In the genomic region with DNA sequence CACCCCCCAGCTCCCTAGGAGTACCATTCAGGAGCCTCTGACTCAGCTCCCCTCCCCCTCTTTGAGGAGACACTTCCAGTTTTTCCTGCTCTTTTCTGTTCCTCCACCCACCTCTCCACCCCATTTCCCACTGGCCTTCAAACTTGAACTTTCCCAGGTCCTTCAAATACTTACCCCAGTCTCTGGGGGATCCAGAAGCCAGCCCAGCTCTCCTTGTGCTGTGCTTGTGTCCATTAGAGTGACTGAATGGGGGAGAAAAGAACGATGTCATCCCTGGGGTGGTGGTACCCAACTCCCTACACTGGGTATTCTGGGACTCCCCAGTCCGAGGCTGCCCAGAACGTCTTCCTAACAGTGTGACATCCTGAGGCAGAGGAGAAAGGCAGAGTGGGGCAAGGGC, we compare ENCODE assay signal across 8 mouse cellular contexts. TPM values are rescaled to one million over a fixed set of nuclear protein-coding genes. Genes with fewer than 3 reads are reported as not detected.
A peak's percentile ranks its signal among the peaks of the same experiment; 100 is the strongest.
DNase-seq lines count a peak whose midpoint lies in the region; ATAC-seq and TF ChIP-seq lines count a peak whose summit lies in the region.

No protein-coding gene starts in this region.

- H3K4me3 ChIP-seq in kidney, adult 2 months (ENCODE audit: insufficient read depth, low read depth, low read length) = peak overlapping the region; percentile 76; the same call in 1 of the 2 replicates
- peak overlapping the region; percentile 83; the same call in 1 of the 2 replicates for H3K4me3 ChIP-seq in E14TG2a.4 (replicated peaks; ENCODE audit: low read length)
- H3K4me3 ChIP-seq in embryonic facial prominence, embryonic 11.5 days (ENCODE audit: low read depth, low read length) = peak overlapping the region; percentile 53; the same call in 1 of the 2 replicates
- H3K4me3 ChIP-seq in limb, embryonic 14.5 days (replicated peaks; ENCODE audit: low read length) = peak overlapping the region; percentile 57

- H3K4me1 ChIP-seq in kidney, adult 2 months (ENCODE audit: control insufficient read depth, insufficient read depth, low read length) = peaks cover 20% of the 10 kb centered on the region
- peaks cover 27% of the 10 kb centered on the region for H3K4me1 ChIP-seq in E14TG2a.4 (replicated peaks; ENCODE audit: low read depth, low read length)
- no peaks in the 10 kb centered on the region for H3K4me1 ChIP-seq in embryonic facial prominence, embryonic 11.5 days (ENCODE audit: control insufficient read depth, insufficient read depth, low read length)
- peaks cover 12% of the 10 kb centered on the region for H3K4me1 ChIP-seq in limb, embryonic 14.5 days (ENCODE audit: control insufficient read depth, insufficient read depth, low read length)

- no peak overlapping the region for H3K9ac ChIP-seq in embryonic facial prominence, embryonic 11.5 days (replicated peaks; ENCODE audit: low read length)
- no peak overlapping the region for H3K9ac ChIP-seq in limb, embryonic 14.5 days (ENCODE audit: low read depth, low read length, severe bottlenecking)

- no peak overlapping the region for H3K4me2 ChIP-seq in embryonic facial prominence, embryonic 11.5 days (ENCODE audit: low read depth, low read length)
- H3K4me2 ChIP-seq in limb, embryonic 14.5 days (replicated peaks; ENCODE audit: low read depth, low read length, severe bottlenecking) = peak overlapping the region; percentile 96

- peak; percentile 37; the same call in 1 of the 2 replicates for ATAC-seq in embryonic facial prominence, embryonic 11.5 days (replicated peaks; ENCODE audit: insufficient number of reproducible peaks, low FRiP score, low TSS enrichment, low read depth)
- ATAC-seq in limb, embryonic 14.5 days (ENCODE audit: low FRiP score, low read depth) = no peak

- H3K27me3 ChIP-seq in kidney, adult 2 months (replicated peaks; ENCODE audit: control insufficient read depth, insufficient read depth, low read length) = no peaks in the 10 kb centered on the region
- H3K27me3 ChIP-seq in E14TG2a.4 (ENCODE audit: insufficient read depth, low read length) = peaks cover 69% of the 10 kb centered on the region
- 0 out of 2 replicates have a peak, but pooled peaks cover 2% of the 10 kb centered on the region for H3K27me3 ChIP-seq in embryonic facial prominence, embryonic 11.5 days (ENCODE audit: control insufficient read depth, insufficient read depth, low read length)
- H3K27me3 ChIP-seq in limb, embryonic 14.5 days (ENCODE audit: control insufficient read depth, insufficient read depth, low read length) = no peaks in the 10 kb centered on the region

- H3K36me3 ChIP-seq in kidney, adult 2 months (ENCODE audit: control insufficient read depth, insufficient read depth, low read length) = no peaks in the 10 kb centered on the region
- H3K36me3 ChIP-seq in E14TG2a.4 (ENCODE audit: insufficient read depth, low read length) = no peaks in the 10 kb centered on the region
- no peaks in the 10 kb centered on the region for H3K36me3 ChIP-seq in embryonic facial prominence, embryonic 11.5 days (replicated peaks; ENCODE audit: control insufficient read depth, insufficient read depth, low read depth, low read length)
- H3K36me3 ChIP-seq in limb, embryonic 14.5 days (ENCODE audit: control insufficient read depth, insufficient read depth, low read length) = no peaks in the 10 kb centered on the region

- TF ChIP-seq CTCF in kidney, adult 2 months (conservative IDR thresholded peaks at IDR 0.05; ENCODE audit: insufficient read depth, insufficient read length, low read depth, low read length) = no peak
- no peak for TF ChIP-seq CTCF in E14TG2a.4 (conservative IDR thresholded peaks at IDR 0.05; ENCODE audit: low read length)

- no peak overlapping the region for H3K27ac ChIP-seq in kidney, adult 2 months (ENCODE audit: insufficient read depth, low read depth, low read length)
- H3K27ac ChIP-seq in embryonic facial prominence, embryonic 11.5 days (replicated peaks; ENCODE audit: low read depth, low read length) = no peak overlapping the region
- no peak overlapping the region for H3K27ac ChIP-seq in limb, embryonic 14.5 days (replicated peaks; ENCODE audit: low read depth, low read length)

- peaks cover 14% of the 10 kb centered on the region for H3K9me3 ChIP-seq in E14TG2a.4 (ENCODE audit: low read length)
- H3K9me3 ChIP-seq in embryonic facial prominence, embryonic 11.5 days (replicated peaks; ENCODE audit: control insufficient read depth, low read length) = no peaks in the 10 kb centered on the region
- H3K9me3 ChIP-seq in limb, embryonic 14.5 days (ENCODE audit: control insufficient read depth, low read length) = no peaks in the 10 kb centered on the region

- no peak for DNase-seq in kidney, adult 2 months
- DNase-seq in kidney, postnatal 14 days = no peak
- DNase-seq in embryonic facial prominence, embryonic 11.5 days (ENCODE audit: low spot score) = no peak
- DNase-seq in limb, embryonic 14.5 days (ENCODE audit: low spot score) = no peak
- no peak for DNase-seq in thymus, postnatal 25 days
- no peak for DNase-seq in embryo, embryonic 11 days
- no peak for DNase-seq in cerebellum, adult 11-12 months

- TF ChIP-seq POLR2A in kidney, adult 2 months (IDR thresholded peaks at IDR 0.05; ENCODE audit: low read depth, low read length) = no peak
- TF ChIP-seq POLR2A in limb, embryonic 14.5 days (IDR thresholded peaks at IDR 0.05; ENCODE audit: borderline replicate concordance, extremely low read depth, insufficient read depth, insufficient read length) = no peak

- 45% methylated on average over 3 of the region's 3 CpGs for WGBS in kidney, adult 2 months
- WGBS in embryonic facial prominence, embryonic 11.5 days = 6% methylated on average over 3 of the region's 3 CpGs
- 8% methylated on average over 3 of the region's 3 CpGs for WGBS in limb, embryonic 14.5 days

RNA-seq across cellular contexts. Expression of a gene that starts 1.1 kb away (rescaled TPM):
- polyA plus RNA-seq in kidney, adult 2 months (2012; rRNA removed) = 17.0 and 20.0 TPM in 2 replicates
- polyA plus RNA-seq in embryonic facial prominence, embryonic 11.5 days (2014; fragmentation: Nextera tagmentation; extraction: Ambion mirVana) = 1.5 and 1.8 TPM in 2 replicates
- polyA plus RNA-seq in limb, embryonic 14.5 days (2012; rRNA removed) = 17.7 and 18.3 TPM in 2 replicates
- polyA plus RNA-seq in limb, embryonic 14.5 days (2014; fragmentation: Nextera tagmentation; extraction: Ambion mirVana) = 7.4 and 8.8 TPM in 2 replicates

RNA-seq across cellular contexts. Expression of a gene that starts 22.6 kb away (rescaled TPM):
- polyA plus RNA-seq in kidney, adult 2 months (2012; rRNA removed) = 90.0 and 94.2 TPM in 2 replicates
- polyA plus RNA-seq in embryonic facial prominence, embryonic 11.5 days (2014; fragmentation: Nextera tagmentation; extraction: Ambion mirVana) = 61.3 and 71.9 TPM in 2 replicates
- polyA plus RNA-seq in limb, embryonic 14.5 days (2012; rRNA removed) = 176 and 232 TPM in 2 replicates
- polyA plus RNA-seq in limb, embryonic 14.5 days (2014; fragmentation: Nextera tagmentation; extraction: Ambion mirVana) = 152 and 159 TPM in 2 replicates

RNA-seq across cellular contexts. Expression of a gene that starts 28.0 kb away (rescaled TPM):
- polyA plus RNA-seq in kidney, adult 2 months (2012; rRNA removed) = not detected in 2 replicates
- not detected in 2 replicates for polyA plus RNA-seq in embryonic facial prominence, embryonic 11.5 days (2014; fragmentation: Nextera tagmentation; extraction: Ambion mirVana)
- 0.17 and 0.28 TPM in 2 replicates for polyA plus RNA-seq in limb, embryonic 14.5 days (2012; rRNA removed)
- not detected in 2 replicates for polyA plus RNA-seq in limb, embryonic 14.5 days (2014; fragmentation: Nextera tagmentation; extraction: Ambion mirVana)

RNA-seq across cellular contexts. Expression of a gene that starts 33.2 kb away (rescaled TPM):
- polyA plus RNA-seq in kidney, adult 2 months (2012; rRNA removed) = not detected in 2 replicates
- not detected in 2 replicates for polyA plus RNA-seq in embryonic facial prominence, embryonic 11.5 days (2014; fragmentation: Nextera tagmentation; extraction: Ambion mirVana)
- polyA plus RNA-seq in limb, embryonic 14.5 days (2012; rRNA removed) = 0.11 TPM in 1 of 2 replicates, not detected in the other
- polyA plus RNA-seq in limb, embryonic 14.5 days (2014; fragmentation: Nextera tagmentation; extraction: Ambion mirVana) = not detected in 2 replicates

RNA-seq across cellular contexts. Expression of a gene that starts 47.6 kb away (rescaled TPM):
- 0.05 TPM in 2 replicates for polyA plus RNA-seq in kidney, adult 2 months (2012; rRNA removed)
- polyA plus RNA-seq in embryonic facial prominence, embryonic 11.5 days (2014; fragmentation: Nextera tagmentation; extraction: Ambion mirVana) = 0.66 and 1.7 TPM in 2 replicates
- 2.9 and 3.6 TPM in 2 replicates for polyA plus RNA-seq in limb, embryonic 14.5 days (2012; rRNA removed)
- polyA plus RNA-seq in limb, embryonic 14.5 days (2014; fragmentation: Nextera tagmentation; extraction: Ambion mirVana) = 0.29 and 0.47 TPM in 2 replicates
